Mouse (Mus musculus) C2C12 (cell line): Measurements from ENCODE around the gene Ppp5c. TPM values are rescaled to one million over a fixed set of nuclear protein-coding genes. Genes with fewer than 3 reads are reported as not detected.

Experiments used
- H3K27me3 ChIP-seq: one replicate; pipeline ENCODE4 v1.6.1; 2011; ENCODE audit not compliant: control insufficient read depth, insufficient read depth, insufficient read length
- H3K36me3 ChIP-seq: one replicate; pipeline ENCODE4 v1.6.1; 2011; ENCODE audit not compliant: control insufficient read depth, insufficient read depth
- H3K4me3 ChIP-seq: one replicate; pipeline ENCODE4 v1.5.1; 2011; ENCODE audit warnings: mild to moderate bottlenecking, control low read depth; ENCODE audit not compliant: poor library complexity, insufficient read depth, severe bottlenecking
- H3K79me2 ChIP-seq: one replicate; pipeline ENCODE4 v1.6.1; 2011; ENCODE audit not compliant: control insufficient read depth, insufficient read depth
- H3K79me3 ChIP-seq: one replicate; pipeline ENCODE4 v1.6.1; 2011; ENCODE audit warnings: low read depth, control low read depth
- H3ac ChIP-seq: one replicate; pipeline ENCODE3; 2011; ENCODE audit warnings: low read depth; ENCODE audit not compliant: control insufficient read depth, insufficient read length
- CEBPB ChIP-seq: IDR thresholded peaks from one replicate; pipeline ENCODE4 v1.6.1; 2011; ENCODE audit warnings: low read depth, mild to moderate bottlenecking, control low read depth, moderate library complexity
- CTCF ChIP-seq: IDR thresholded peaks from one replicate; pipeline ENCODE4 v1.5.1; 2011; ENCODE audit not compliant: control insufficient read depth, insufficient read depth, insufficient read length
- FOSL1 ChIP-seq: IDR thresholded peaks from one replicate; pipeline ENCODE4 v1.8.0; 2011; ENCODE audit warnings: mild to moderate bottlenecking, low read length; ENCODE audit not compliant: poor library complexity, insufficient read depth, severe bottlenecking
- MAX ChIP-seq: IDR thresholded peaks from one replicate; pipeline ENCODE4 v1.6.1; 2011; ENCODE audit warnings: mild to moderate bottlenecking, control low read depth
- MYOD1 ChIP-seq: IDR thresholded peaks from one replicate; pipeline ENCODE4 v1.6.1; 2011; ENCODE audit warnings: low read depth; ENCODE audit not compliant: control insufficient read depth, insufficient read length
- MYOG ChIP-seq: IDR thresholded peaks from one replicate; pipeline ENCODE4 v1.6.1; 2011; ENCODE audit not compliant: control insufficient read depth, insufficient read length; ENCODE audit errors: extremely low read depth
- USF1 ChIP-seq: IDR thresholded peaks from one replicate; pipeline ENCODE4 v1.6.1; 2011; ENCODE audit warnings: low read depth, mild to moderate bottlenecking, control low read depth, moderate library complexity
- polyA plus RNA-seq: library from polyadenylated mRNA; unstranded; fragments of >200 nt; fragmentation: generic; extraction: Trizol; gene quantifications from one replicate; pipeline ENCODE4 v1.2.1, GENCODE M21; 2012; ENCODE audit warnings: missing spikeins

The Ppp5c gene
- polyA plus RNA-seq, 1 experiment: 143 TPM

GRCm38 (mm10) chr7:17047041-17047682 lies 19.4 kb upstream of the Ppp5c start:
- Histone ChIP-seq H3K4me3 (no peak overlapping the region), H3K36me3 (no peaks in the 10 kb centered on the region), H3K79me2 (no peaks in the 10 kb centered on the region), H3K27me3 (no peaks in the 10 kb centered on the region), H3ac (no peak overlapping the region), H3K79me3 (no peaks in the 10 kb centered on the region)
- TF ChIP-seq FOSL1 (no peak), USF1 (no peak), MYOG (no peak), MYOD1 (no peak), MAX (no peak), CTCF (no peak), CEBPB (no peak)

- TF ChIP-seq CEBPB (no peak), USF1 (no peak), MAX (no peak), MYOD1 (no peak), CTCF (no peak), FOSL1 (no peak), MYOG (no peak)
- H3K79me3 ChIP-seq: no peaks in the 10 kb centered on the region
- peaks cover 2% of the 10 kb centered on the region for H3K27me3 ChIP-seq
- H3K36me3 ChIP-seq: no peaks in the 10 kb centered on the region
- H3K4me3 ChIP-seq: no peak overlapping the region
- H3ac ChIP-seq: no peak overlapping the region
- H3K79me2 ChIP-seq: no peaks in the 10 kb centered on the region
Observed at GRCm38 (mm10) chr7:17045743-17046142, 18.0 kb upstream of the Ppp5c start.

GRCm38 (mm10) chr7:17039373-17039772 lies 11.6 kb upstream of the Ppp5c start:
- Histone ChIP-seq H3K79me2 (no peaks in the 10 kb centered on the region), H3K4me3 (no peak overlapping the region), H3K27me3 (peaks cover 3% of the 10 kb centered on the region), H3K79me3 (no peaks in the 10 kb centered on the region), H3ac (no peak overlapping the region), H3K36me3 (no peaks in the 10 kb centered on the region)
- no peak for TF ChIP-seq FOSL1
- TF ChIP-seq USF1: no peak
- no peak for TF ChIP-seq MYOD1
- no peak for TF ChIP-seq CEBPB
- no peak for TF ChIP-seq MYOG
- no peak for TF ChIP-seq CTCF
- no peak for TF ChIP-seq MAX

GRCm38 (mm10) chr7:17038018-17038695 lies 10.4 kb upstream of the Ppp5c start:
- Histone ChIP-seq H3K79me3 (no peaks in the 10 kb centered on the region), H3K79me2 (no peaks in the 10 kb centered on the region), H3K27me3 (peaks cover 3% of the 10 kb centered on the region), H3K36me3 (no peaks in the 10 kb centered on the region), H3ac (no peak overlapping the region), H3K4me3 (no peak overlapping the region)
- no peak for TF ChIP-seq MYOG
- no peak for TF ChIP-seq CEBPB
- TF ChIP-seq MYOD1: no peak
- no peak for TF ChIP-seq USF1
- no peak for TF ChIP-seq CTCF

- TF ChIP-seq FOSL1 (no peak), MYOD1 (no peak), MAX (no peak), MYOG (no peak), CEBPB (no peak)
- peaks cover 18% of the 10 kb centered on the region for H3K79me3 ChIP-seq
- H3ac ChIP-seq: no peak overlapping the region
- H3K36me3 ChIP-seq: no peaks in the 10 kb centered on the region
- no peak overlapping the region for H3K4me3 ChIP-seq
- peaks cover 23% of the 10 kb centered on the region for H3K79me2 ChIP-seq
- H3K27me3 ChIP-seq: no peaks in the 10 kb centered on the region
Observed at GRCm38 (mm10) chr7:17030239-17030638, 2.5 kb upstream of the Ppp5c start.

GRCm38 (mm10) chr7:17028923-17029322 lies 1.2 kb upstream of the Ppp5c start:
- TF ChIP-seq FOSL1: no peak
- TF ChIP-seq CTCF: no peak
- TF ChIP-seq MYOG: no peak
- TF ChIP-seq CEBPB: no peak
- TF ChIP-seq MYOD1: no peak
- no peak for TF ChIP-seq MAX
- TF ChIP-seq USF1: no peak
- Histone ChIP-seq H3K36me3 (no peaks in the 10 kb centered on the region), H3K79me2 (peaks cover 36% of the 10 kb centered on the region), H3K27me3 (no peaks in the 10 kb centered on the region), H3K79me3 (peaks cover 26% of the 10 kb centered on the region), H3ac (no peak overlapping the region), H3K4me3 (no peak overlapping the region)
